Mouse (Mus musculus): ENCODE results near the gene Magi1.

DNA sequence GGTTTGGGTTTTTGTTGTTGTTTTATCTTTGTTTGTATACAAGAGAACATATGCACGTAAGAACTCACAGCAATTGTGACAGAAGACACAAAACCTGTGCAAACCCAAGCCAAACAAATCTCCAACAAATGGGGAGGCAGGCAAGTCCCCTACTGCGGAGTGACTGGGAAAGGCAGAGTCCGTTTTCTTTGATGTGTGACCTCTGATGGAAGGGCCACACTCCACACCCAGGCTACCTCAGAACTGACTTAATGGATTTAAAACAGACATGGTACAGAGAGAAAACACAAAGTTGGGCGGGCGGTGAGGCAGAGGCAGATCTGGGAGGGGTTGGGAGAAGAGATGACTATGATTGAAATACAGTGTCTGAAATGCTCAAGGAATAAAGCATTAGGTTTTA lies 390.8 kb downstream of the Magi1 start:
- TF ChIP-seq CTCF (IDR thresholded peaks at IDR 0.05; ENCODE audit: borderline replicate concordance, extremely low read depth, insufficient read depth, insufficient read length) (no peak), POLR2A (IDR thresholded peaks at IDR 0.05; ENCODE audit: borderline replicate concordance, extremely low read depth, insufficient read depth, insufficient read length, poor library complexity, severe bottlenecking) (no peak)

Data from brain, embryonic 14.5 days (tissue).